Mouse (Mus musculus) embryonic facial prominence, embryonic 10.5 days (tissue): ENCODE data around the gene Ermap. TPM values are rescaled to one million over a fixed set of nuclear protein-coding genes. Genes with fewer than 3 reads are reported as not detected.
A peak's percentile ranks its signal among the peaks of the same experiment; 100 is the strongest.

Experiments used
- DNase-seq: peaks from one replicate; pipeline ENCODE4 v3.0.0-alpha.2; 2017; ENCODE audit warnings: low spot score
- H3K27ac ChIP-seq: fragments of 300-500 bp; sonication (generic); replicated peaks from 2 replicates; pipeline ENCODE4 v1.5.1; 2016; ENCODE audit warnings: mild to moderate bottlenecking
- H3K27me3 ChIP-seq: fragments of 300-500 bp; sonication (generic); replicated peaks from 2 replicates; pipeline ENCODE4 v1.6.1; 2016; ENCODE audit warnings: low read depth, mild to moderate bottlenecking; ENCODE audit not compliant: poor library complexity, severe bottlenecking
- H3K36me3 ChIP-seq: fragments of 300-500 bp; sonication (generic); replicated peaks from 2 replicates; pipeline ENCODE4 v1.6.1; 2016; ENCODE audit warnings: mild to moderate bottlenecking, moderate library complexity
- H3K4me1 ChIP-seq: fragments of 300-500 bp; sonication (generic); 2 replicates; pipeline ENCODE4 v1.6.1; 2016
- H3K4me3 ChIP-seq: fragments of 300-500 bp; sonication (generic); 2 replicates; pipeline ENCODE4 v1.5.1; 2016; ENCODE audit warnings: mild to moderate bottlenecking, moderate library complexity
- H3K9me3 ChIP-seq: fragments of 300-500 bp; sonication (generic); 2 replicates; pipeline ENCODE4 v1.6.1; 2016; ENCODE audit warnings: mild to moderate bottlenecking
- WGBS: fragments of 180-500 bp; shearing (Covaris S2); methylation state at CpG from one replicate; pipeline ENCODE4 v1.1.7; 2016; 5-methylcytosine and 5-hydroxymethylcytosine counted together
- microRNA counts: library from miRNA; unstranded; fragments of <30 nt; microRNA quantifications from one replicate; lab custom pipeline; 2017
- microRNA-seq: library from miRNA; unstranded; fragments of <30 nt; microRNA quantifications from one replicate; pipeline ENCODE4, GENCODE M21; 2017
- polyA plus RNA-seq: library from polyadenylated mRNA; unstranded; fragments of >200 nt; fragmentation: Nextera tagmentation; extraction: Ambion mirVana; gene quantifications from 2 replicates; pipeline ENCODE4 v1.2.1, GENCODE M21; 2016

Gene Ermap
- polyA plus RNA-seq, 1 experiment from 2014 or later, result 7.4 TPM

- Histone ChIP-seq H3K27me3 (no peaks in the 10 kb centered on the region), H3K4me1 (peaks cover 24% of the 10 kb centered on the region), H3K4me3 (no peak overlapping the region), H3K36me3 (peaks cover 100% of the 10 kb centered on the region), H3K27ac (no peak overlapping the region), H3K9me3 (no peaks in the 10 kb centered on the region)
- 78% methylated on average over 6 of the region's 6 CpGs for WGBS
- DNase-seq, result no peak
Measured at GRCm38 (mm10) chr4:119127229-119127628, 62.6 kb downstream of the Ermap start.

DNA sequence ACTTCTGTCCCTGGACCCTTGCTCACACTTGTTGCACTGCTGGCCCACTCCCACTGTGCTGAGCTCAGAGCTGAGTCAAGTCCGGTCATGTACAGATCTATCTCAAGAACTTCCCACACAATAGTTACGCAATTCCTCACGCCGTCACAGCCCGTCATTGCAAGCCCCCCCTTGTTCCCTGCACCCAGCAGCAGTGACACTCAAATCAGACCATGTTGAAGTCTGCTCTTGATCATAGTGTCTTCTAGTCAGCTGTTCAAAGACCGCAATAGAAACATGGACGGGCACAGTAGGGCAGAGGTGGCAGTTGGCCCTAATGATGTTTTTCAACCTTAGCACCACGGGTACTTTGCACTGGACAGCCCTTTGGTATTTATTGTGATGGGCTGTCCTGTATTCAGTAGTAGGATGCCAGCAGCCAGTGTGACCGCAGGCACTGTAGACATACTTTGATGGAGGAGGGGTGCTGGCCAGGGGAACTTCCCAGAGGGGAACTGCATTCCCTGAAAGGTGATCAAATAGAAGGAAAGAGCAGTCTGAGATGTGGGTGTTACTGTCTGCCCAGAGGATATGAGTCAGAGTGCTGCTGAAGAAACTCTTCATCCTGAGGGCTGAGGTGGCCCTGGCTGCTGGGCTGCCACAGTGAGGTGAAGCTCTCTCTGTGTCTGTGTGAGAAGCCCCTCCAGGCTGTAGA lies 64.1 kb downstream of the Ermap start:
- no peak for DNase-seq
- peaks cover 36% of the 10 kb centered on the region for H3K4me1 ChIP-seq
- 84% methylated on average over 9 of the region's 9 CpGs for WGBS
- H3K4me3 ChIP-seq, result no peak overlapping the region
- H3K36me3 ChIP-seq, result peaks cover 100% of the 10 kb centered on the region
- no peaks in the 10 kb centered on the region for H3K27me3 ChIP-seq
- H3K27ac ChIP-seq, result 0 out of 2 replicates have a peak overlapping the region, but pooled peaks have one; percentile 10
- no peaks in the 10 kb centered on the region for H3K9me3 ChIP-seq

MicroRNAs encoded within 50 kb of the gene (microRNA counts, 519-probe panel; counts per million panel counts)
- 188 counts per million, percentile 57 among the panel's probes with 10 or more counts for microRNA mmu-miR-1957 (lab: Ali Mortazavi, UCI)

Small RNAs within 50 kb of the gene (microRNA-seq; reads per million reads assigned to microRNA genes)
- not detected for gene Mir1957a

Other genes starting within 250 kb of the Ermap start
- not detected in 2 replicates for gene Lao1, start 228.4 kb downstream of the Ermap start, polyA plus RNA-seq
- gene Slc2a1, start 81.3 kb downstream of the Ermap start, polyA plus RNA-seq, result 140 and 166 TPM in 2 replicates
- gene Zfp691, start 15.8 kb downstream of the Ermap start, polyA plus RNA-seq, result 11.4 and 13.9 TPM in 2 replicates
- 132 and 139 TPM in 2 replicates for gene Svbp, start 5.3 kb upstream of the Ermap start, polyA plus RNA-seq
- 0.25 TPM in 1 of 2 replicates, not detected in the other for gene Tmem269, start 28.2 kb upstream of the Ermap start, polyA plus RNA-seq
- 40.1 and 40.2 TPM in 2 replicates for gene AU022252, start 42.7 kb upstream of the Ermap start, polyA plus RNA-seq
- gene P3h1, start 42.9 kb upstream of the Ermap start, polyA plus RNA-seq, result 18.5 and 19.6 TPM in 2 replicates
- gene Cldn19, start 65.4 kb upstream of the Ermap start, polyA plus RNA-seq, result not detected in 2 replicates
- 980 and 1,001 TPM in 2 replicates for gene Ybx1, start 104.6 kb upstream of the Ermap start, polyA plus RNA-seq
- 150 and 155 TPM in 2 replicates for gene Ppih, start 130.5 kb upstream of the Ermap start, polyA plus RNA-seq
- gene Ccdc30, start 225.5 kb upstream of the Ermap start, polyA plus RNA-seq, result 5.1 and 6.4 TPM in 2 replicates
- 33.2 and 35.3 TPM in 2 replicates for gene Ppcs, start 232.4 kb upstream of the Ermap start, polyA plus RNA-seq
- gene Zmynd12, start 232.8 kb upstream of the Ermap start, polyA plus RNA-seq, result 0.15 and 0.36 TPM in 2 replicates